ENCODE assay signal across 23 mouse cellular contexts in genomic region chr5:46578540-46579173, GRCm38 (mm10).
DNase-seq lines count a peak whose midpoint lies in the region; ATAC-seq and TF ChIP-seq lines count a peak whose summit lies in the region.
"Had no signal": no experiment of that assay in that cellular context is flagged by ENCODE, and none has a peak within 500 bp of the region (broad histone marks: within the 10 kb centered on the region; RNA-seq: fewer than 3 reads in every experiment).

No protein-coding gene starts in this region.

- H3K9me3 ChIP-seq in G1E (replicated peaks) = no peaks in the 10 kb centered on the region
- no peaks in the 10 kb centered on the region for H3K9me3 ChIP-seq in stomach, embryonic 15.5 days
- H3K9me3 ChIP-seq: embryonic facial prominence, embryonic 15.5 days; forebrain, embryonic 15.5 days; heart, embryonic 12.5 days; hindbrain, embryonic 13.5 days; midbrain, embryonic 12.5 days had no signal

- peak; percentile 95 for ATAC-seq in G1E (ENCODE audit: extremely low read depth, insufficient number of reproducible peaks, low FRiP score, poor library complexity, severe bottlenecking)
- ATAC-seq in common myeloid progenitor, adult 5-6 weeks (replicated peaks; ENCODE audit: low read depth, poor library complexity, severe bottlenecking) = peak; percentile 96
- ATAC-seq in stomach, embryonic 15.5 days (ENCODE audit: insufficient read depth, low FRiP score, low read depth) = peak; percentile 66; the same call in 1 of the 2 replicates
- ATAC-seq: forebrain, embryonic 15.5 days had no signal

- no peaks in the 10 kb centered on the region for H3K36me3 ChIP-seq in G1E (replicated peaks)
- no peaks in the 10 kb centered on the region for H3K36me3 ChIP-seq in stomach, embryonic 15.5 days
- H3K36me3 ChIP-seq: embryonic facial prominence, embryonic 15.5 days; forebrain, embryonic 15.5 days; heart, embryonic 12.5 days; hindbrain, embryonic 13.5 days; midbrain, embryonic 12.5 days had no signal

- no peak for DNase-seq in G1E (ENCODE audit: low spot score)
- DNase-seq in large intestine, adult 2 months (ENCODE audit: low read depth, low spot score) = peak; percentile 59
- DNase-seq in adrenal gland, adult 18-20 months (ENCODE audit: low spot score in 2 of 2) = no peak
- DNase-seq in adrenal gland, postnatal 4 days (ENCODE audit: low spot score in 2 of 2) = no peak
- no peak for DNase-seq in layer of hippocampus, adult 18-20 months (ENCODE audit: low spot score in 2 of 2)
- DNase-seq: adrenal gland, adult 2 months; cerebellum, adult 8-10 months; cerebellum, postnatal 36 days; gastrocnemius, postnatal 25 days; heart, adult 18-20 months; heart, postnatal 10 days; kidney, adult 9 months; kidney, postnatal 14 days; layer of hippocampus, postnatal 36 days; lung, postnatal 10 days; thymus, postnatal 14 days had no signal

- H3K27ac ChIP-seq in stomach, embryonic 15.5 days = no peak overlapping the region
- H3K27ac ChIP-seq: embryonic facial prominence, embryonic 15.5 days; forebrain, embryonic 15.5 days; hindbrain, embryonic 13.5 days; midbrain, embryonic 12.5 days had no signal

- TF ChIP-seq CTCF in G1E (IDR thresholded peaks at IDR 0.05; ENCODE audit: low read depth, low read length) = no peak

- no peak overlapping the region for H3K9ac ChIP-seq in stomach, embryonic 15.5 days
- H3K9ac ChIP-seq: embryonic facial prominence, embryonic 15.5 days; forebrain, embryonic 15.5 days; heart, embryonic 12.5 days; hindbrain, embryonic 13.5 days; midbrain, embryonic 12.5 days had no signal

- H3K4me3 ChIP-seq in G1E (ENCODE audit: low read depth, low read length) = no peak overlapping the region
- H3K4me3 ChIP-seq in stomach, embryonic 15.5 days (replicated peaks) = no peak overlapping the region
- H3K4me3 ChIP-seq: embryonic facial prominence, embryonic 15.5 days; forebrain, embryonic 15.5 days; heart, embryonic 12.5 days; hindbrain, embryonic 13.5 days; midbrain, embryonic 12.5 days had no signal

- no peak overlapping the region for H3K4me2 ChIP-seq in stomach, embryonic 15.5 days
- H3K4me2 ChIP-seq: embryonic facial prominence, embryonic 15.5 days; forebrain, embryonic 15.5 days; heart, embryonic 12.5 days; hindbrain, embryonic 13.5 days; midbrain, embryonic 12.5 days had no signal

- no peaks in the 10 kb centered on the region for H3K27me3 ChIP-seq in G1E (ENCODE audit: insufficient read depth, low read length)
- no peaks in the 10 kb centered on the region for H3K27me3 ChIP-seq in stomach, embryonic 15.5 days (replicated peaks)
- H3K27me3 ChIP-seq: embryonic facial prominence, embryonic 15.5 days; forebrain, embryonic 15.5 days; heart, embryonic 12.5 days; hindbrain, embryonic 13.5 days; midbrain, embryonic 12.5 days had no signal

- H3K4me1 ChIP-seq in G1E (ENCODE audit: insufficient read depth, low read depth, low read length) = peaks cover 3% of the 10 kb centered on the region
- no peaks in the 10 kb centered on the region for H3K4me1 ChIP-seq in stomach, embryonic 15.5 days
- H3K4me1 ChIP-seq: embryonic facial prominence, embryonic 15.5 days; forebrain, embryonic 15.5 days; heart, embryonic 12.5 days; hindbrain, embryonic 13.5 days; midbrain, embryonic 12.5 days had no signal
